Comparison of ENCODE assay signal across 16 mouse cellular contexts in genomic region chr1:126573714-126574113, GRCm38 (mm10).
DNase-seq lines count a peak whose midpoint lies in the region; ATAC-seq and TF ChIP-seq lines count a peak whose summit lies in the region.
"Had no signal": no experiment of that assay in that cellular context is flagged by ENCODE, and none has a peak within 500 bp of the region (broad histone marks: within the 10 kb centered on the region; RNA-seq: fewer than 3 reads in every experiment).

No protein-coding gene starts in this region.

- peak; percentile 57 for DNase-seq in embryonic facial prominence, embryonic 14.5 days (ENCODE audit: low spot score)
- DNase-seq in embryonic facial prominence, embryonic 10.5 days (ENCODE audit: low spot score): no peak
- peak; percentile 59 for DNase-seq in kidney, postnatal 0 days (ENCODE audit: low spot score)
- peak; percentile 57 for DNase-seq in retina, embryonic 14.5 days (ENCODE audit: low spot score)
- no peak for DNase-seq in spleen, postnatal 36 days (ENCODE audit: low spot score in 2 of 2)
- DNase-seq: adrenal gland, postnatal 14 days; cerebellum, adult 11 months; embryo, embryonic 11 days; gastrocnemius, postnatal 10 days; lung, postnatal 36 days had no signal

- H3K9me3 ChIP-seq in embryonic facial prominence, embryonic 14.5 days (ENCODE audit: control insufficient read depth, low read length): no peaks in the 10 kb centered on the region
- H3K9me3 ChIP-seq in embryonic facial prominence, embryonic 10.5 days: no peaks in the 10 kb centered on the region
- H3K9me3 ChIP-seq in neural tube, embryonic 12.5 days: no peaks in the 10 kb centered on the region
- H3K9me3 ChIP-seq in neural tube, embryonic 15.5 days (replicated peaks): no peaks in the 10 kb centered on the region
- no peaks in the 10 kb centered on the region for H3K9me3 ChIP-seq in kidney, postnatal 0 days (replicated peaks; ENCODE audit: low read length)
- H3K9me3 ChIP-seq: heart, embryonic 12.5 days had no signal

- H3K4me3 ChIP-seq in embryonic facial prominence, embryonic 14.5 days (ENCODE audit: low read depth, low read length): no peak overlapping the region
- H3K4me3 ChIP-seq in embryonic facial prominence, embryonic 10.5 days: no peak overlapping the region
- H3K4me3 ChIP-seq in neural tube, embryonic 12.5 days: no peak overlapping the region
- H3K4me3 ChIP-seq in neural tube, embryonic 15.5 days (replicated peaks): no peak overlapping the region
- no peak overlapping the region for H3K4me3 ChIP-seq in kidney, postnatal 0 days (replicated peaks; ENCODE audit: low read depth, low read length)
- H3K4me3 ChIP-seq: heart, embryonic 12.5 days; myocyte had no signal

- no peaks in the 10 kb centered on the region for H3K36me3 ChIP-seq in embryonic facial prominence, embryonic 14.5 days (ENCODE audit: control insufficient read depth, insufficient read depth, low read length)
- no peaks in the 10 kb centered on the region for H3K36me3 ChIP-seq in embryonic facial prominence, embryonic 10.5 days (replicated peaks)
- no peaks in the 10 kb centered on the region for H3K36me3 ChIP-seq in neural tube, embryonic 12.5 days
- H3K36me3 ChIP-seq in neural tube, embryonic 15.5 days: no peaks in the 10 kb centered on the region
- no peaks in the 10 kb centered on the region for H3K36me3 ChIP-seq in kidney, postnatal 0 days (ENCODE audit: insufficient read depth, low read length)
- H3K36me3 ChIP-seq: heart, embryonic 12.5 days had no signal

- no peak overlapping the region for H3K27ac ChIP-seq in embryonic facial prominence, embryonic 14.5 days (replicated peaks; ENCODE audit: low read depth, low read length)
- no peak overlapping the region for H3K27ac ChIP-seq in embryonic facial prominence, embryonic 10.5 days (replicated peaks)
- H3K27ac ChIP-seq in neural tube, embryonic 12.5 days: no peak overlapping the region
- no peak overlapping the region for H3K27ac ChIP-seq in neural tube, embryonic 15.5 days (replicated peaks)
- no peak overlapping the region for H3K27ac ChIP-seq in kidney, postnatal 0 days
- H3K27ac ChIP-seq: liver, embryonic 14.5 days had no signal

- no peaks in the 10 kb centered on the region for H3K27me3 ChIP-seq in embryonic facial prominence, embryonic 14.5 days (replicated peaks; ENCODE audit: control insufficient read depth, insufficient read depth, low read length)
- H3K27me3 ChIP-seq in embryonic facial prominence, embryonic 10.5 days (replicated peaks; ENCODE audit: low read depth, poor library complexity, severe bottlenecking): no peaks in the 10 kb centered on the region
- no peaks in the 10 kb centered on the region for H3K27me3 ChIP-seq in neural tube, embryonic 12.5 days (replicated peaks)
- H3K27me3 ChIP-seq in neural tube, embryonic 15.5 days (replicated peaks): no peaks in the 10 kb centered on the region
- H3K27me3 ChIP-seq in kidney, postnatal 0 days (ENCODE audit: insufficient read depth, low read length): no peaks in the 10 kb centered on the region

- no peak overlapping the region for H3K4me2 ChIP-seq in embryonic facial prominence, embryonic 14.5 days (ENCODE audit: low read depth, low read length)
- H3K4me2 ChIP-seq in neural tube, embryonic 12.5 days (replicated peaks): no peak overlapping the region
- H3K4me2 ChIP-seq in neural tube, embryonic 15.5 days: no peak overlapping the region
- H3K4me2 ChIP-seq in kidney, postnatal 0 days (ENCODE audit: low read length): no peak overlapping the region
- H3K4me2 ChIP-seq: heart, embryonic 12.5 days had no signal

- no peak overlapping the region for H3K9ac ChIP-seq in embryonic facial prominence, embryonic 14.5 days (ENCODE audit: low read depth, low read length)
- no peak overlapping the region for H3K9ac ChIP-seq in neural tube, embryonic 12.5 days
- H3K9ac ChIP-seq in neural tube, embryonic 15.5 days (replicated peaks): no peak overlapping the region
- no peak overlapping the region for H3K9ac ChIP-seq in kidney, postnatal 0 days (ENCODE audit: low read depth, low read length)
- H3K9ac ChIP-seq: heart, embryonic 12.5 days; liver, embryonic 14.5 days had no signal

- H3K4me1 ChIP-seq in embryonic facial prominence, embryonic 14.5 days (ENCODE audit: control insufficient read depth, insufficient read depth, low read length): no peaks in the 10 kb centered on the region
- no peaks in the 10 kb centered on the region for H3K4me1 ChIP-seq in embryonic facial prominence, embryonic 10.5 days
- H3K4me1 ChIP-seq in neural tube, embryonic 12.5 days: peaks cover 18% of the 10 kb centered on the region; the same call in 1 of the 2 replicates
- peaks cover 20% of the 10 kb centered on the region for H3K4me1 ChIP-seq in neural tube, embryonic 15.5 days
- no peaks in the 10 kb centered on the region for H3K4me1 ChIP-seq in kidney, postnatal 0 days (replicated peaks; ENCODE audit: insufficient read depth, low read length)

- ATAC-seq in embryonic facial prominence, embryonic 14.5 days (ENCODE audit: low read depth): peak; percentile 75; the same call in 1 of the 2 replicates
- peak; percentile 71 for ATAC-seq in neural tube, embryonic 12.5 days (ENCODE audit: low FRiP score, low read depth)
- no peak for ATAC-seq in neural tube, embryonic 15.5 days (ENCODE audit: low FRiP score)
- no peak; the same call in 1 of the 2 replicates for ATAC-seq in kidney, postnatal 0 days (replicated peaks; ENCODE audit: low FRiP score, low read depth)
- no peak for ATAC-seq in cerebellum, adult (ENCODE audit: insufficient number of reproducible peaks, low FRiP score, low TSS enrichment)

- WGBS in embryonic facial prominence, embryonic 14.5 days: 81% methylated on average over 3 of the region's 3 CpGs
- WGBS in embryonic facial prominence, embryonic 10.5 days: 82% methylated on average over 3 of the region's 3 CpGs
- 39% methylated on average over 3 of the region's 3 CpGs for WGBS in neural tube, embryonic 12.5 days
- WGBS in neural tube, embryonic 15.5 days: 23% methylated on average over 3 of the region's 3 CpGs
- 19% methylated on average over 3 of the region's 3 CpGs for WGBS in kidney, postnatal 0 days

- TF ChIP-seq CTCF in kidney, postnatal 0 days (IDR thresholded peaks at IDR 0.05; ENCODE audit: low read depth): peak; percentile 33; the same call in 1 of the 2 replicates

Comparison
In these comparisons a context has a peak if more than half of its experiments do, and no peak if none do; other contexts are left out.
1. ATAC-seq: peak in embryonic facial prominence, embryonic 14.5 days (single experiment) and neural tube, embryonic 12.5 days (single experiment); none in neural tube, embryonic 15.5 days (single experiment), kidney, postnatal 0 days (single experiment) and cerebellum, adult (single experiment).
2. DNase-seq: peak in embryonic facial prominence, embryonic 14.5 days (single experiment), kidney, postnatal 0 days (single experiment) and retina, embryonic 14.5 days (single experiment); none in embryonic facial prominence, embryonic 10.5 days (single experiment) and spleen, postnatal 36 days (0 of 2).